Mouse (Mus musculus): ENCODE measurements around the gene Fbxo6.

GRCm38 (mm10) chr4:148168287-148168686, 16.3 kb upstream of the Fbxo6 start:
- no peak for TF ChIP-seq EP300 (optimal IDR thresholded peaks at IDR 0.05)
- TF ChIP-seq CTCF (IDR thresholded peaks at IDR 0.05; ENCODE audit: low read depth): peak; percentile 85
